Comparison of ENCODE assay signal across 8 mouse cellular contexts in the genomic region with DNA sequence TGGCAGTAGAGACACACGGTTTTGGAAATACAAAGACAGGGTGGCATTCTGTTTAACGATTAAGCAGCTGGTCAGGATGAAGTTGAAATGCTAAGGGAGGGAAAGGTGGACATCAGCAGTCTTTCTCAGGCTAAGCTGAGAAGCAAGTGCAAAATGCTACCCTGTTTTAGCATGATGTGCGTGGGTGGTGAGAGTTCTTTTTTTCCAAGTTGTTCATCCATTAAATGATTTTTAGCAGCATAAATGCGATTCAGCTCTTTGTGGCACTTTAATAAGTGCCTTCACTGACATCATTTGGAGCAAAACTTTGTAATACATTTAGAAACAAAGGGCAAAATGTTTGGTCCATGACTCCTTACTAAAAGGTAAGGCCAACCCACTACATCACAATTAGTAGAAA. TPM values are rescaled to one million over a fixed set of nuclear protein-coding genes. Genes with fewer than 3 reads are reported as not detected.
DNase-seq lines count a peak whose midpoint lies in the region; ATAC-seq and TF ChIP-seq lines count a peak whose summit lies in the region.

No protein-coding gene starts in this region.

- H3K36me3 ChIP-seq in heart, embryonic 14.5 days (ENCODE audit: control insufficient read depth, insufficient read depth, low read length) = no peaks in the 10 kb centered on the region
- H3K36me3 ChIP-seq in lung, embryonic 15.5 days = no peaks in the 10 kb centered on the region
- H3K36me3 ChIP-seq in hindbrain, embryonic 16.5 days (ENCODE audit: control insufficient read depth, insufficient read depth, low read length) = no peaks in the 10 kb centered on the region
- no peaks in the 10 kb centered on the region for H3K36me3 ChIP-seq in neural tube, embryonic 15.5 days

- no peaks in the 10 kb centered on the region for H3K4me1 ChIP-seq in heart, embryonic 14.5 days (ENCODE audit: control insufficient read depth in 2 of 2, insufficient read depth in 2 of 2, low read length in 2 of 2)
- no peaks in the 10 kb centered on the region for H3K4me1 ChIP-seq in lung, embryonic 15.5 days
- H3K4me1 ChIP-seq in lung, adult 2 months (ENCODE audit: control insufficient read depth, insufficient read depth, low read length) = no peaks in the 10 kb centered on the region; the same call in 1 of the 2 replicates
- no peaks in the 10 kb centered on the region for H3K4me1 ChIP-seq in hindbrain, embryonic 16.5 days (ENCODE audit: control insufficient read depth, insufficient read depth, low read depth, low read length)
- H3K4me1 ChIP-seq in neural tube, embryonic 15.5 days = no peaks in the 10 kb centered on the region

- no peak overlapping the region for H3K9ac ChIP-seq in heart, embryonic 14.5 days (ENCODE audit: low read length)
- no peak overlapping the region for H3K9ac ChIP-seq in lung, embryonic 15.5 days
- peak overlapping the region; percentile 38; the same call in 1 of the 2 replicates for H3K9ac ChIP-seq in hindbrain, embryonic 16.5 days (ENCODE audit: low read depth, low read length)
- no peak overlapping the region for H3K9ac ChIP-seq in neural tube, embryonic 15.5 days (replicated peaks)

- WGBS in heart, embryonic 14.5 days = 50% methylated on average over 4 of the region's 4 CpGs
- WGBS in lung, embryonic 15.5 days = 43% methylated on average over 4 of the region's 4 CpGs
- 50% methylated on average over 4 of the region's 4 CpGs for WGBS in lung, adult 2 months
- WGBS in hindbrain, embryonic 16.5 days = 25% methylated on average over 4 of the region's 4 CpGs
- WGBS in neural tube, embryonic 15.5 days = 32% methylated on average over 4 of the region's 4 CpGs

- DNase-seq in heart, adult 8-10 months (ENCODE audit: low spot score) = no peak
- DNase-seq in lung, adult 2 months = no peak
- DNase-seq in right cerebral cortex, postnatal 25 days = no peak
- DNase-seq in cerebellum, postnatal 25 days = no peak

- no peaks in the 10 kb centered on the region for H3K9me3 ChIP-seq in heart, embryonic 14.5 days (ENCODE audit: control insufficient read depth, low read length)
- H3K9me3 ChIP-seq in lung, embryonic 15.5 days = no peaks in the 10 kb centered on the region
- H3K9me3 ChIP-seq in hindbrain, embryonic 16.5 days (ENCODE audit: control insufficient read depth, low read length) = no peaks in the 10 kb centered on the region
- H3K9me3 ChIP-seq in neural tube, embryonic 15.5 days (replicated peaks) = no peaks in the 10 kb centered on the region

- H3K4me3 ChIP-seq in heart, embryonic 14.5 days (ENCODE audit: control insufficient read depth in 1 of 2, insufficient read depth in 1 of 2, low read depth in 1 of 2, low read length in 2 of 2) = no peak overlapping the region
- H3K4me3 ChIP-seq in lung, embryonic 15.5 days = peak overlapping the region; percentile 29; the same call in 1 of the 2 replicates
- H3K4me3 ChIP-seq in lung, adult 2 months (replicated peaks; ENCODE audit: extremely low read depth, low read depth, low read length) = no peak overlapping the region
- H3K4me3 ChIP-seq in hindbrain, embryonic 16.5 days (ENCODE audit: low read length) = peak overlapping the region; percentile 22
- H3K4me3 ChIP-seq in neural tube, embryonic 15.5 days (replicated peaks) = peak overlapping the region; percentile 35

- H3K27ac ChIP-seq in heart, embryonic 14.5 days (replicated peaks in 1 of 2; ENCODE audit: control insufficient read depth in 1 of 2, insufficient read depth in 1 of 2, low read depth in 2 of 2, low read length in 2 of 2) = no peak overlapping the region
- no peak overlapping the region for H3K27ac ChIP-seq in lung, embryonic 15.5 days
- no peak overlapping the region for H3K27ac ChIP-seq in hindbrain, embryonic 16.5 days (ENCODE audit: low read depth, low read length)
- H3K27ac ChIP-seq in neural tube, embryonic 15.5 days (replicated peaks) = peak overlapping the region; percentile 52; the same call in 1 of the 2 replicates

- TF ChIP-seq CTCF in lung, adult 2 months (IDR thresholded peaks at IDR 0.05; ENCODE audit: insufficient read depth, low read length) = no peak

- no peak for ATAC-seq in heart, embryonic 14.5 days (ENCODE audit: insufficient number of reproducible peaks, insufficient read depth, low FRiP score, low read depth)
- ATAC-seq in lung, embryonic 15.5 days (ENCODE audit: borderline replicate concordance, extremely low read depth, low FRiP score, low TSS enrichment) = no peak
- peak; percentile 12; the same call in 1 of the 2 replicates for ATAC-seq in hindbrain, embryonic 16.5 days
- no peak; the same call in 1 of the 2 replicates for ATAC-seq in neural tube, embryonic 15.5 days (ENCODE audit: low FRiP score)

- H3K27me3 ChIP-seq in heart, embryonic 14.5 days (ENCODE audit: control insufficient read depth, insufficient read depth, low read length) = no peaks in the 10 kb centered on the region
- H3K27me3 ChIP-seq in lung, embryonic 15.5 days = no peaks in the 10 kb centered on the region
- no peaks in the 10 kb centered on the region for H3K27me3 ChIP-seq in hindbrain, embryonic 16.5 days (replicated peaks; ENCODE audit: control insufficient read depth, insufficient read depth, low read length)
- H3K27me3 ChIP-seq in neural tube, embryonic 15.5 days (replicated peaks) = no peaks in the 10 kb centered on the region

- peak overlapping the region; percentile 64 for H3K4me2 ChIP-seq in heart, embryonic 14.5 days (ENCODE audit: low read length)
- H3K4me2 ChIP-seq in lung, embryonic 15.5 days = peak overlapping the region; percentile 45; the same call in 1 of the 2 replicates
- H3K4me2 ChIP-seq in hindbrain, embryonic 16.5 days (ENCODE audit: low read length) = peak overlapping the region; percentile 44
- H3K4me2 ChIP-seq in neural tube, embryonic 15.5 days = peak overlapping the region; percentile 55

- TF ChIP-seq POLR2A in lung, adult 2 months (IDR thresholded peaks at IDR 0.05; ENCODE audit: borderline replicate concordance, extremely low read depth, low read depth, low read length) = no peak

RNA-seq across cellular contexts. Expression of gene Ndp, which starts 0.3 kb away (rescaled TPM):
- polyA plus RNA-seq in heart, embryonic 14.5 days (2014; fragmentation: Nextera tagmentation; extraction: Ambion mirVana) = 1.1 and 1.3 TPM in 2 replicates
- not detected for total RNA-seq in heart, adult 8-10 months (2022)
- polyA plus RNA-seq in lung, embryonic 15.5 days (2015; fragmentation: Nextera tagmentation; extraction: Ambion mirVana) = 3.4 and 3.6 TPM in 2 replicates
- 0.14 and 0.20 TPM in 2 replicates for polyA plus RNA-seq in lung, adult 2 months (2012; rRNA removed)
- 8.6 and 9.0 TPM in 2 replicates for polyA plus RNA-seq in hindbrain, embryonic 16.5 days (2015; fragmentation: Nextera tagmentation; extraction: Ambion mirVana)
- polyA plus RNA-seq in neural tube, embryonic 15.5 days (2015; fragmentation: Nextera tagmentation; extraction: Ambion mirVana) = 8.3 and 10.4 TPM in 2 replicates

Comparison
In these comparisons a context has a peak if more than half of its experiments do, and no peak if none do; other contexts are left out.
1. H3K4me3 ChIP-seq: peak in lung, embryonic 15.5 days (single experiment), hindbrain, embryonic 16.5 days (single experiment) and neural tube, embryonic 15.5 days (single experiment); none in heart, embryonic 14.5 days (0 of 2) and lung, adult 2 months (single experiment).
2. Peak in every context shown above with its lines, with median percentiles within 50 percentile points of each other: H3K4me2 ChIP-seq.